Mouse (Mus musculus): Measurements from ENCODE around the gene Opn3.

Opn3 gene

DNA sequence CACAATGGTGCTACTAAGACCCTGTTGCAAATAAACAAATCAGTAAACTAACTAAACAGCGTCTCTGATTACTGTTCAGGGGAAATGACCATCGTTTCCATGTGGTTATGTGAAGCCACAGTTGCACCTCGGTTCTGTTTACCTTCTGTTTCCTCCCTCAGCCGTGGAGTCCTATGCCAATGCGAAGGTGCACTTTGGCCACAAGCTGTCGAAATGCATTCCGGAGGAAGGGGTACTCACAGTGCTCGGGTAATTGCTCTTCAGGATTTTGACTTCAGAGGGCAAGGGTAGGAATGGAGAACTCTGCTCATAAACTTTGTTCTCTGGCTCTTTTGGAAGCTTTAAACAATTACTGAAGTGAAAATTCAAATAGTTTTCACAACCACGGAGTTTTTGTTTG lies 45.6 kb downstream of the Opn3 start:
- peak; percentile 24 for DNase-seq

DNA sequence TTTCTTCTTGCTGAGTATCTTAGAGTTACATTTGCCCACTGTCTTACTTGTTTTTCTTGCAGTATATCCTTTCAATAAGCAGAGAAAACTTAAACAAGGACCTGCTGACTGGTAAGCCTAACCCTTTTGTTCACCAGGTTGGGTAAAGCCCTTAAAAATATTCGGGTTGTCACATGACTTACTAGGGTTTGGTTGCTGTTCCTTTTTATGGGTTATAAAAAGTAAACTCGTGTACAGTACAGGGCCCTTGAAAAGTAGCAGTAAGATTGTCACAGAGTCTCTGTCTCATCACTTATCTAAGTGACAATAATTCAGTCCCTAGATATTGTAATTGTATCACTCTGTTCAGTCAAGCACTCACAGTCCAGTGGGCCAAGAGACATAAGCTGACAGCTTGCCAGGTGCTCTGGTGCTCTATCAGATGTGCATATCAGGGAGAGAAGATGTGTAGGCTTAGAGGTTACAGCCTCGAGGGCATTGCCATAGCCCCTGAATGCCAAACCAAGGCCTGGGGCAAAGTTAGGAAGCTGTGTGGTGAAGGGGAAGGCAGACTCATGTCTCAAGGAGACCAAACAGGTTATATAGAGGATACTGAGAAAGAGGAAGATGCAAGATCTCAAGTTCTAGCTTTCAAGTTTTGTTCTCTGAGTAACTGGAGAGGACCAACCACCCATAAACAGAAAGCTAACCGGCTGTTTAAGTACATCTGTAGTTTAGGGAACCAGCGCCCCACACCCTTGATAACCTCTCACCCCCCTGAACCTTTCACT lies 48.9 kb downstream of the Opn3 start:
- DNase-seq, result no peak

DNA sequence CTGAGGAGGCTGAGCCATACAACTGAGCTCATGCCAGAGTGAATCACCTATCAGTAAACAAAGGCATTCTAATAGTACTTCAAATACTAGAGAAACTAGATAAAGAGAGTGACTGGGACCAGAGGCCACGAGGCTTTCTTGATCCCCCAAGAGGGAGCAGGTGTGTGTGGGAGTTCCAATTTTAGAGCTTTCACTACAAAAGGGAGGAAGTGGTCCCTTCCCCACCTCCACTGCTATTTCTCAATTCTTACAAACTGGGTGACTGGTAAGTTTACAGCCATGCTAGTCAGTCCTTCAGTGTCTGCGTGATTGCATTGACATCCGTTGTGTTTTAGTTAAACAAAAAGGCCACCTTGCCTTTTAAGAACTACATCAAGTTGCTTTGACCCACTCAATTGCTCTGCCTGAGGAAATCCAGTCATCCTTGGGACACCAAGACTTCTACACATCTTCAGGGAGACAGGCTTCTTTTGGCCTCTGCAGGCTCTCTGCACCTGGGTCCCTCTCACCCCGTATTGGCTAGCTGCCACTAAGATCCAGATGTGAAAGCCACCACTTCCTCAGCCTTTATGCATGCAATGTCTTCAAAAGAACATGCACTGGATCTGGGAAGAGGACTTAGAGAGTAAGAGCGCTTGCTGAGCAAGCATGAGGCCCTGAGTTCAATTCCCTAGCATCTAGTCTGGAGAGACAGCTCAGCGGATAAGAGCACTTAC lies 52.0 kb downstream of the Opn3 start:
- DNase-seq, result no peak

DNA sequence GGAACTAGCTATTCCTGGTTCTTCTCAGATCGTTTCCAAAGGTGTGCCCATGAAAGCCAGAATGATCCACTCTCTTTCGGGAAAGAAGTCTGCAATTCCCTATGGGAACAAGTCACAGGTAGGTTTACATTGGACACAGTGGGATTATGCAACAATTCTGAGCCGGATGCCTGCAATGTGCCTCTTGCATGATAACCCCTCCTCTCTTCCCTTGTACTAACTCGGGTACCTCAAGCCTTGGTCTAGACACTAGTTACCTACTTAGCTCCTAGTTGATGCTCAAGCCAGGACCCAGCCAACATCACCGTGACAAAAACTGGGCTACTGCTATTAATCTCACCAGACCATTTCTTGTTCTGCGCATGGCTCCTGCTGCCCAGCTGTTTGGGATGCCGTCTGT lies 53.5 kb downstream of the Opn3 start:
- DNase-seq, result no peak

DNA sequence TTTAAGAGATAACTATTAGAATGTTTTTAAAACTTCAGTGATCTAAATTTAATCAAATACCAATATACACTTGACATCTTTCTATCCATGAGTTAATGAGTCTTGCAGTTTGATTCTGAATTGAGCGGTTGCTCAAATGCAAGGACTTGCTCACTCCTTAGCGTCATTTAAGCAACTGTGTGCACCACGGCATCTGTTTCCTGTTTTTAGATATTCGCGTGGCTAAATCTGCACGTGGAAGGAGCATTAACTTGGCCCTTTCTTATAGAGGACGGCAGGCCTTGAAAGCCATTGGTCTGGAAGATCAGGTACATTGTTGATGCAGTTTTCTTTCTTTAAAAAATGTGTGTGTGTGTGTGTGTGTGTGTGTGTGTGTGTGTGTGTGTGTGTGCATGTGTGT lies 54.9 kb downstream of the Opn3 start:
- no peak for DNase-seq

DNA sequence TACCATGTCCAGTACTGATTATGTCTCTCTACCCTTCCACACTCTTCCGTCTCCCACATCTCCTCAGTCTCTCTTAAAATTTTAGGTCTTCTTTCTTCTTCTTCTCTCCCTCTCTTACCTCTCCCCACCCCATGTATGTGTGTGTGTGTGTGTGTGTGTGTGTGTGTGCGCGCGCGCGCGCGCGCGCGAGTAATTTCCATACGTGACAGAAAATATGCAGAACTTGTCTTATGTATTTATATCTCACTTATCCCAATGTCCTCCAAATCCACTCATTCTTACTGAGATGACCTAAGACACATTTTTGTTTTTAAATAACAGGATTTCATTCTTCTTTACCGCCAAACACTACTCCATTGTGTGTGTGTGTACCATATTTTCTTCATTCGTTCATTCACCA lies 60.1 kb downstream of the Opn3 start:
- DNase-seq, result no peak

DNA sequence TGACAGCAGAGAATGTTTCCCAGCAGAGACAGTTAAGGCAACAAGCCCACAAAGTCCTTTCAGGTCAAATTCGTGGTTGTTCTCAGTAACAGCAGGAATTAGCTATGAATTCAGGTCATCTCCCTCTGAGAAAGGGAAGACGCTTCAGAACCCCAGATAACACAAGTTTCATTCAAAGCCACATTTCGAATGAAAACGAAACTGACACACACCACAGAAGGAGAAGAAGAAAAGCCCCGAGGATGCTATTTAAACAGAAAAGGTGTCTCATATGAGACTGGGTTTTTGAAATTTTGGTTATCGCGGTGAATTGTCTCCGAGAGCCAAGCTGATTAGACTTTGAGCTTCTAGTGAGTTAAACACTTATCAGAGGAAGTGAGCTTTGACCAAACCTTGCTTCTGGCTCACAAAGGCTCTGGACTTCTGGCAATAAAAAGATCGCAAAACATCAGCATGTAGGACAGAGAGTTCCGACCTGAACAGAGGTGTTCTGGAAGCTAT lies 60.8 kb downstream of the Opn3 start:
- DNase-seq, result no peak

DNA sequence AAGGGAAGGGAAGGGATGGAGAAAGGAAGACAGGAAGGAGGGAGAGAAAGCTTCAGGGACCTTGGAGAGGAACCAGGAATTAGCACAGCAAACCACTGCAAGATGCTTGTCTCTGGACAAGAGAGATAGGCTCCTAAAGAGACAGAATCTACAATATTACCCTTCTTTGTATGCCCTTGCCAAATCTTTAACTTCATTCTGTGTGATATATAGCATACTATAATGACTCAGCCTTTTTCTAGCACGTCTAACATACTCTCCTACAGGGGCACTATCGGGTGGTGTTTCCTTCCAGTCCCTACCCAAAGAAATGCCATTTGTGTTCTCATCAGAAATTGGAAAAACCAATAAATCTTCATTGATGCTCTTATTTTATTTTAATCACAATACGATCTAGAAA lies 61.5 kb downstream of the Opn3 start:
- no peak for DNase-seq

DNA sequence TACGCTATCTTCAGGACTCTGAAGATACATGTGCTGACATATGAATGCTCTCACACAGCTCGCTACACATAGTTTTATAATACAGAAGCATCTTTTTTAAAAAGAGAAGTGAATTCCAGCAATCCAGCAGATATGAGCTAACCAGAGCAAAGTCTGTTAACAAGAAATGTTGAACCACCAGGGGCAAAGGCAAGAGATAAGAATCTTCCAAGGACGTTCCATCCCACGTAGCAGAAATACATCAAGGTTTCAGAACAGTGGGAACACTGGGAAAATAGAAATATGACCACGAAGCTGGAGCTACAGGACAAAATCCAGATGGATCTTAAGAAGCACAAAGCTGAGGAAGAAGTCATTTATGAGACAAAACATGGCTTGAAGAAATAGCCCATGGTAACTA lies 62.2 kb downstream of the Opn3 start:
- DNase-seq, result no peak

DNA sequence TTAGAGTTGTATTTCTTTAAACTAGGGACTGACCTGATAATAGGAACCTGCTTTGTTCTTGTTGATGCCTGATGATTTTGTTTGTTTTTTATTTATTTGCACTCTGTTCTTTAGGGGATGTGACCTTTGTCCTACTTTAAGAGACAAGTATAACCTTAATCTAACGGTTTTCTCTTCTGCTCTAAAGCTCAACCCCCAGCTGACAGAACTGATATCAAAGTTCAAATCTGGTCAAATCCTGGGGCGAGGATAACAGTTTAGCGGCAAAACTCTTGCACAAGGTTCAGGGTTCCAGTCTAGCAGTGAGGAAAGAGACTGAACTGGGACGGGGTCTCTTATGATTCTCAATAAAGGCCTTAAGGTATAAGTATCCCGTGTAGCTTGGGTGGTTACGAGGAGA lies 63.3 kb downstream of the Opn3 start:
- DNase-seq, result no peak

DNA sequence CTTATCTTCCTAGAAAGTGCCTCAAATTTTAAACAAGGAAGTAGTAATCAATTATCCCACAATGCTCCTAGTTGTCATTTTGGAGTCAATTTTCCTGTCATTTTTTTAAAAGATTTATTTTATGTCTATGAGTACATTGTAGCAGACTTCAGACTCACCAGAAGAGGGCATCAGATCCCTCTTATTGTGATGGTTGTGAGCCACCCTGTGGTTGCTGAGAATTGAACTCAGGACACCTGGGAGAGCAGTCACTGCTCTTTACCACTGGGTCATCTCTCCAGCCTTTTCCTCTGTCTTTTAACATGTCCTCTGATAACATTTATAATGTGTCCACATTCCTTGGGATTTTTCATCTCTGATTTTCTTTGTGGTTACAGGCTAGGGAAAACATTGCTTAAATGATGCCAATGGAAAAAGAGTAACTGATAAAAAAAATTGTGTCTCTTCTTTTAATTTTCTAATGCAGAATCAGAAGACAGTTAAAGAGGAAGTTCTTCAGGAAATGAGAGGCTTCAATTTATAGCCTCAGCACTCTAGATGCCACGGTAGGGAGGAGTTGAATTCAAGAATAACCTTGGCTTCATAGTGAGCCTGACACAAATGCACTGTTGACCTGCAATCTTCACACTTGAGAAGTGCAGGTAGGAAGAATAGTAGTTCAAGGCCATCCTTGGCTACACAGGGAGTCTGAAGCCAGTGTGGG lies 66.4 kb downstream of the Opn3 start:
- peak; percentile 33 for DNase-seq

DNA sequence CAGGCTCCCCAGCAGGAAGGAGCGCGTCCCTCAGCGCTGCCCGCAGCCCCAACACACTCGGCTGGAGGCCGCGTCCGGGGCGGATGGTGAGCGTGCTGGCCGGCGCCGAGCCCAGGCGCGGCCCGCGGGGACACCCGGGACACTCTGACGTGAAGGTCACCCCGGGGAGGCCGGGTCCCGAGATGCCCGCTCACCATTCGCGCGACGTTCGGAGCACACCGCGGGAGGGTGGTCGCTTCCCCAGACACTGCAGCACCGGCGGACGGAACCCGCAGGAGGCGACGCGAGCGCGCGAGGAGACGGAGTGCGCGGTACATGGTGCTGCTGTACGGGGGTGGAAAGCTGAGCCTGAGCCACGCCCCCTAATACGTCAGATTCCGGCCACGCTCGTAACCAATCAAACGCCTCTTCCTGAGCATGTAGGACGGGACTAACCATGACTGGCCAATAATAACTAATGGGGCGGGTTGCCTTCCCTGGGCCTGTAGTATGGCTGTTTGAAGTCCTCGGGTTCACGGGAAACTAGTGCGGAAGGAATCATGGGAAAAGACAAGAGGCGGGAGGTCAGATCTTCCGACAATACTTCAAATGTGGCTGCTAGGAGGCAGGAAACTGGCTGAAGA lies 67.2 kb downstream of the Opn3 start, which contains the start of gene Fh1:
Fh1 (minus strand) TSS at position 379 of the 623 bp plus-strand sequence.
- peak; percentile 94 for DNase-seq

DNA sequence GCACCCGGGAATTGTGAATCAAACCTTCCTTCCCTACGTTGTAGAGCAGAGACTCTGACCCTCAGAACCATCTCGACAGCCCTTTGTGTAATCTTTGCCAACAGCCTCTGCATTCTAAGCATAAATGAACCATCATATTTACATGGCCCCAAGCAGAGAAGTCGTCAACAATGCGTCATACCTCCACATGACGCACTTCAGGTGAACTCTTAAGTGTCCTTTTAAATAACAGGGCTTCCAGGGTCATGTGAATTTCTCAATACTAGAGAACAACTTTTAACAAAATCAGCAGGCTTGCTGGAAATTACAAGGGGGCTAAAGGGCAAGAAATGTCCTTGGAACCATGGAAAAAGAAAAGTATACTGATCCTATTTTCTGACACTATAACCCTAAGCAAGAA lies 68.9 kb downstream of the Opn3 start:
- DNase-seq, result no peak

DNA sequence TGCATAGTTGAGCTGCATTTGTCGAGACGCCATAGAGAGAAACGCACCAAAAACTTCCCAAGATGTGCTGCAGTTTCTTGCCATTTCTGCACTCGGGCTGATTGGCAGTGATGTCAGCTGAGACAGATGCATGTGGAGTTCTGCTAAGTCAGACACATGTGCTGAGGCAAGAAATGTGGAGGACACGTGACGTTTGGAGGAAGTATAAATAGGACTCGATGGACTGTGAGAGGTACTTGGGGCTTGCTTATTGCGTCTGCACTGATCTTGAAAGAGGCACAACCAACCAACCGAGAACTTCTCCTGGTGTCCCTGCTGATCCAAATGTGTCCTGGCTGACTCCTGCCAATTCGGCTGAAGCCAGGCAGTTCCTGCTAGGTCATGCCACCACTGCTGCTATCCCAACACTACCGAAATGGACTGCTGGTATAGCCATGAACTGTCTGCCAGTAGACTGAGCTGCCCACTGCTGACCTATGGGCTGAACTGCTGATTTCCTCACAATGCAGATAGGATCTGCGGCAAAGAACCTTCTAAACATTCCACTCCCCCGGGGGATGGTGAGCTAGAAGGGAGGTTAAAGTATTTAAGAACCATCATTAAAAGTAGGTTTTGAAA lies 72.7 kb downstream of the Opn3 start, which contains the start of gene Kmo:
Kmo (plus strand) TSS at position 568 of the 618 bp plus-strand sequence.
- no peak for DNase-seq

DNA sequence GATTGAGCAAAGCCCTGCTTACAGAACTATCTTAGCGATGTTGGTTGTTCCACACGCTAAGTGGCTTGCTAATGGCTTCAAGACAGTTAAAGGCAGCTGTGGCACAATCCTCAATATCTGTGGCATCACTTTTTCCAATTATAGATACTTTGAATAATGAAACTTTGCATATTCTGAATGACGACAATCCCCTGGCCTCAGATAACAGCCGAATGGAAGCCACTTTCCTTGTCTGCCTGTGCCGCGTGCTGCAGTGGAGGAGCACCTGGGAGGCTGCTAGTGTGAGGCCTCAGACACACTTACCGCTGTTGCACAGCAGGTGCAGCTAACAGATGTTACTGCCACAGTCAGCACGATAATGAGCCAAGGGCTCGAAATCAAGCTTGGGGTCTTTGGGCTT lies 77.6 kb downstream of the Opn3 start:
- no peak for DNase-seq
